Mouse (Mus musculus) MN1 (cell line): ENCODE data around the gene Fbxl15.
A peak's percentile ranks its signal among the peaks of the same experiment; 100 is the strongest.

Experiments used
- DNase-seq: peaks from one replicate; pipeline ENCODE4 v3.0.0-alpha.2; 2016; ENCODE audit warnings: low spot score

The Fbxl15 gene

GRCm38 (mm10) chr19:46308706-46309435 is 19.1 kb upstream of the Fbxl15 start:
- DNase-seq: peak; percentile 85

- DNase-seq: no peak
These were observed 18.2 kb upstream of the Fbxl15 start for GRCm38 (mm10) chr19:46309651-46310305.

GRCm38 (mm10) chr19:46310312-46310865 is 17.6 kb upstream of the Fbxl15 start:
- DNase-seq: no peak

- no peak for DNase-seq
These were observed 16.6 kb upstream of the Fbxl15 start for GRCm38 (mm10) chr19:46311341-46311740.

GRCm38 (mm10) chr19:46312566-46312965 is 15.4 kb upstream of the Fbxl15 start:
- no peak for DNase-seq

GRCm38 (mm10) chr19:46313116-46313515 is 14.9 kb upstream of the Fbxl15 start:
- DNase-seq: no peak

GRCm38 (mm10) chr19:46313591-46313990 is 14.4 kb upstream of the Fbxl15 start:
- no peak for DNase-seq

- no peak for DNase-seq
These were observed 13.8 kb upstream of the Fbxl15 start for GRCm38 (mm10) chr19:46314151-46314601.

- DNase-seq: no peak
These were observed 12.9 kb upstream of the Fbxl15 start for GRCm38 (mm10) chr19:46314872-46315742.

- DNase-seq: no peak
These were observed 12.0 kb upstream of the Fbxl15 start for GRCm38 (mm10) chr19:46315752-46316610.

GRCm38 (mm10) chr19:46316846-46317545 is 11.0 kb upstream of the Fbxl15 start:
- DNase-seq: no peak

GRCm38 (mm10) chr19:46317546-46317885 is 10.5 kb upstream of the Fbxl15 start:
- no peak for DNase-seq

GRCm38 (mm10) chr19:46318031-46318471 is 9.9 kb upstream of the Fbxl15 start:
- peak; percentile 18 for DNase-seq

GRCm38 (mm10) chr19:46318586-46319378 is 9.2 kb upstream of the Fbxl15 start:
- peak; percentile 83 for DNase-seq

GRCm38 (mm10) chr19:46320076-46320785 is 7.8 kb upstream of the Fbxl15 start:
- no peak for DNase-seq

- DNase-seq: peak; percentile 78
These were observed 6.7 kb upstream of the Fbxl15 start for GRCm38 (mm10) chr19:46321101-46321943.

GRCm38 (mm10) chr19:46322144-46322995 is 5.6 kb upstream of the Fbxl15 start:
- no peak for DNase-seq
